Mouse (Mus musculus): ENCODE results near the gene Zfp784.
"Not testable (repeated sequence)": the region's sequence is repeated elsewhere in the genome, so short reads cannot be mapped to it uniquely, and the experiment has no call there.

Zfp784 gene

DNA sequence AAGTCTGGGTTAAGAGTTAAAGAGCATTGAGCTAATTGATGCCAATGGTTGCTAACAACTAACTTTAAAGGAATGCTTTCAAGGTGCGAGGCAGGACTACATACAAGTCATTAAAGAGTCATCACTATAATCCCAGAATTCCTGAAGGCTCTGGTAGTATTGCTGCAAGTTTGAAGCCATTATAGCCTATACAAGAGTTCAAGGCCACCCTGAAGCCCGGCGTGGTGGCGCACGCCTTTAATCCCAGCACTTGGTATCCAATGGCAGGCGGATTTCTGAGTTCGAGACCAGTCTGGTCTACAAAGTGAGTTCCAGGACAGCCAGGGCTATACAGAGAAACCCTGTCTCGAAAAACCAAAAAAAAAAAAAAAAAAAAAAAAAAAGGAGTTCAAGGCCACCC is 18.7 kb downstream of the Zfp784 start:
- not testable (repeated sequence) for DNase-seq

DNA sequence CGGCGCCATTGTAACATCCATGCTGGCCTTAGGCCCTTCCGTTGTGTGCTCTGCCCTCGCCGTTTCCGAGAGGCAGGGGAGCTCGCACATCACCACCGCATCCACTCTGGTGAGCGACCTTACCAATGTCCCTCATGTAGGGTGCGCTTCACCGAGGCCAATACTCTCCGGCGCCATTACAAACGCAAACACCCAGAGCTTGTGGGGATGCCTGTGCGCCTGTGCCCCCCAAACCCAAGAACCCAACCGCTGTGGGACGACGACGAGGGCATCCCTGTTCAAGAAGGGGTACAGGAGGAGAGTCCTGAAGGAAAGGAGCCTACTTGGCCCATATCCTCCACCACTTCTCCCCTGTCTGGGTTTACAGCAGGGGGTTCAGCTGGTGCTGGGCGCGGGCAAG is 20.3 kb downstream of the Zfp784 start:
- peak; percentile 45 for DNase-seq

DNA sequence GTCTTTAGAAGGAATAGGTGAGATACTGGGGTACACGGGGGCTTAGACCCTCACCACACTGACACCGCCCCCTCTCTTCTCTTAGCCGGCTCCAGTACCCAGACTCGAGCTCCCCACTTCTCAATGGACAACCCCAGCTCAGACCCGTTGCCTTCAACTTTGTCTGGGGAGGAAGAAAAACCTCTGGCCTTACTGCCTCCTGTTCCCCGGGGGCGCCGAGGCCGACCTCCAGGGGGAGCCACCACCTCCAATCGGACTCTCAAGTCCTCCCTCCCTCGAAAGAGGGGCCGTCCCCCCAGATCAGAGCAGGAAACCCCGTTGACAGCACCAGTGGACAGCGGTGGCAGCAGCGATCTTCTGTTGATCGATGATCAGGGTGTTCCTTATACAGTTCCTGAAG is 20.9 kb downstream of the Zfp784 start:
- DNase-seq: peak; percentile 58

DNA sequence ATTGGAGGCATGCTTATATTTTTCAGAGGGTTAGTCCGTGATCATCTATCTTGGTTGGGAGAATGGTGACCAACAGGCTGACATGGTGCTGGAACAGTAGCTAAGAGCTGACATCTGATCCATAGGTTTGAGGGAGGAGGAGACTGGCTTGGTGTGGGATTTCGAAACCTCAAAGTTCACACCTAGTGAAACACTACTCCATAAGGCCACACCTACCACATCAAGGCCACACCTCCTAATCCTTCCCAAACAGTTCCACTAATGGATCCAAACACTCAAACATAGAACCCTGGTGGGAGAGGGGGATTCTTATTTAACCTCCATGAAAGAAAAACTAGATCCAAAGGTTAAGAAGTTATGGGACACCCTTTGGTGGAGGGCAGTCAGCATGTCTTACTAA is 21.3 kb downstream of the Zfp784 start:
- no peak for DNase-seq

DNA sequence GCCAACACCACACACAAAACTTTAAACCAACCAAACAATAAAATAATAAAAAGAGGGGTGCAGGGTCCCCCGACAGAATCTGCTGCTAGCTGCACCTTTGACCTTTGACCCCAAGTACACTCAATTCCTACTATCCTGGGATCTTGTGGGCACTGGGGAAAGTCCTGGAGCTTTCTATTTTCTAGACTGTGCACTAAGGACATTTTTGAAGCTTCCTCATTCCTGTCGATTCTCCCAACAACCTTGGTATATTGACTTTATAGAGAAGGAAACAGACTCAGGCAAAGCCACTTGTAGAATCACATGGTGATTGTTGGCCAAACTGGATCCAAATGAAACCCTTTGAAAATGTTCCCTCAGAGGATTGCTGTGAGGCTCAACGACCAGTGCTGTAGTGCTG is 22.2 kb downstream of the Zfp784 start:
- no peak for DNase-seq

DNA sequence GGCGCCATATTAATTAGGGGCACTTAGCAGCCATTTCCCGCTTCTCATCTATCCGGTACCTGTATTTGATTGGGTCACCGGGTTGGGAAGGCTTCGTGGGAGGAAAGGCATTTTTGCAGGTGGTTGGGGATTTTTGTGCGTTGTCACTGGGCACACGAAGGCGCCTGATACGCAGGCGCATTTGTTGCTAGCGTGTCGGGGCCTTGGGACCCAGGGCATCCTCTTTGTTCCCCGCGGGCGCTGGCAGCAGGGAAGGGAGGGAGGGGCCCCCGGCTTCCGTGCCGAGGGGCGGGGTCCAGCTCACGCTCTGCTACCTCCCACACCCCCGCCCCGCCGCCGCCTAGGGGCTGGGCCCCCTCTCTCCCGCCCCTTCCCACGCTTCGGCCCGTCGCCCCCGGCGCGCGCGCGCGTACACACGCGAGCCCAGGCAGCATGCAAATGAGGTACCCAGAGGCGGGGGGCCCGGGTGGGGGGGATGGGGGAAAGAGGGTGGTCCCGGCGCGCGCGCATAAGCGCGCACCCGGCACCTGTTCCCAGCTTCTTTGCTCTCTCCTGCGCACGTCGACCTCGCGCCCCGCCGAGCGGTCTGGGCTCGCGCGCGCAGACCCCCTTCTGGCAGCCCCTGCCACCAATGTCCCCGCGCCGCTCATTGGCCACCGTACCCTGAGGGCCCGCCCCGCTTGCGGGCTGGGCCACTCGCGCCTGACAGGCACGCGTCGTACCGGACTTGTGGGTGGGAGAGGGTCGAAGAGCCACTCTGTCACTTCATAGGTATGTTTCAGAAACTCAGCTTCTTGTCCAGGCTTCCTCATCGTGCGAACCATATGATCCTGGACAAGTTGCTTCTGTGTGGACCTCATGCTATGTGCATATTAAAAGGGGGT is 22.9 kb downstream of the Zfp784 start, which contains the start of gene Gm44973:
Gm44973 (plus strand) TSS at position 379 of the 884 bp plus-strand sequence.
- DNase-seq: peak; percentile 88

DNA sequence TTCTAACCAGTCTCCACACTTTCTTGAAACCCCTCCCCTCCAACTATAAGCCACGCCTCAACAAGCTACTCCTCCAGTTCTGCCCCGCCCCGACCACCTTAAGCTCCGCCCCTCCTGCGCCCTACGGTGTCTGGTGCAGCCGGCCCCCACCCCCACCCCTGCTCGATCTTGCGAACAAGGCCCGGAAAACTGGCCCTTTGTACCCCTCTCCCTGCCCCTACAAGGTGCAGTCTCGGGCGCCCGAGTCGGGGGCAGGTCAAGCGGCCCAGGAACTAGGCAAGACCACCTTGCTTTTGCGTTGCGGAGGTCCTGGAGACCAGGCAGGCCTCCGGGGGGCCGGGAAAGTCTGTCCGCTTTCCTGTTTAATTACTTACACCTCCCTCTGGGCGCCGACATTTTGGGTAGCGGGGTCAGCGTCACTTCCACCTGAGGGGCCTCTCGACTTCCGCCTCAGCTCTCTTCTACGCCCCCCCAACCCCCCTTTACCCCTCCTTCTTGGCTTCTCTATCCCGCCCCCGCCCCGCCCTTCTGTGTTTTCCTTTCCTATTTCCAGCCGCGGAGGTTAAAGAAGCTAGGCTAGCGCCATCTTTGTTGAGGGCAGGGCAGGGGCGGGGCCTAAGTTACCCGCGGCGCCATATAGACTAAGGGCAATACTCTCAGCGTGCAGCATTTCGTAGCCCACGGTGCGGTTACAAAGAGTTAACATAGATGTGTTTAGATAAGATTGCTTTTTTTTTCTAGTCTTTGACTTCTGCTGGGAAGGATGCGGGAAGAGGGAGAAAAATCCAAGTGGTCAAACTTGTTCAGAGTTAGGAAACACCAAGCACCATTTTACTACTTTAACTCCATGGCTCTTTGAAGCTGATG is 23.8 kb downstream of the Zfp784 start, which contains the start of the genes Zfp524 and Fiz1:
Zfp524 (plus strand) TSS at position 165 of the 867 bp plus-strand sequence.
Fiz1 (minus strand) TSS at position 447 of the 867 bp plus-strand sequence.
- peak; percentile 94 for DNase-seq

DNA sequence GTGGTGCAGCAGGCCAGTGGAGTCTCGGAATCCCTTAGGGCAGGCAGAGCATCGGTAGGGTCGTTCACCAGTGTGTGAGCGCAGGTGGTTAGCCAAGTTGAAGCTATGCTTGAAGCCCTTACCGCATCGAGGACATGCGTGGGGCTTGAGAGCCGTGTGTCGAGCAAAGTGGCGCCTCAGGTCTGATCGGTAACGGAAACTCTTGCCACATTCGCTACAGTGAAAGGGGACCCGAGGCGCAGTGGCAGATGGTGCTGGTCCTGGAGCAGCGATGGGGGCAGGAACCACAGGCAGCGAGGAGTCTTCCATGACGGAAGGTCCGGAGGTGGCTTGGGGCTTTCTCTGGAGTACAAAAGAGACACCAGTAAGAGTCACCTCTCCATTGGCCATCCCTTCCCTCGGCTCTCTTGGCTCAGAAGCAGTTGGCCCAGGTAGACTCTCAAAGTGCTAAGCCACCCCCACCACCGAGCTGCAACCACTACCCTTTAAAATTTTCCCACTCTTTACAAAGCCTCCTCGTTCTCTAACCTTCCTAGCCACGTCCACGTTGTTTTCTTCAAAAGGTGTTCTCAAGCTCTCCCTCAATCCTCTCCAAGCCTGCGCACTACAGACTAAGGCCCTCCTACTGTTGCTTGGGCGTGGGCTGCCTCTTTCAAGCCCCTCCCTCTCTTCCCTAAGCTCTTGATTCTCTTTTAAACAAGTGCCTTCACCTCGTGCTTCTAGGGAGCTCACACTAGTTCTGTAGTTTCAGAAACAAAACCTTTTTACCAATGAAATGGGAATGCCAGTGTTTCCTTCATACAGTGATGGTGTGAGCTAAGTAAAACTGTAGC is 25.3 kb downstream of the Zfp784 start:
- DNase-seq: peak; percentile 28

DNA sequence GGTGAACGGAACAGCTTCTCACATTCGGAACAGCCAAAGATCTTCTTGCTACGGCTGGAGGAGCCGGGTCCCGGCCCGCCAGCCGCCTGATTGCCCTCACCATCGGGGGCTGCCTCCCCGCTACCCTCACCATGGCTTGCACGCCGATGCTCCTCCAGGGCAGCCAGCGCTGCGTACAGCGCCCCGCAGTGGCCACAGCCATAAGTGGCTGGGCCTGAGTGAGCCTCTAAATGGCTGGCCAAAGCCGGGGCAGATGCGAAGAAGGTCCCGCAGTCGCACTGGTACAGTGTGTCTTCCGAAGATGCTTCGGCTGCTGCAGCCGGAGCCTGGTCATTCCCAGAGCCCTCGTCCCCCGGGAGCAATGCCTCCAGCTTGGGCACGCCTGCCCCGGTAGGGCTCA is 30.0 kb downstream of the Zfp784 start:
- no peak for DNase-seq

DNA sequence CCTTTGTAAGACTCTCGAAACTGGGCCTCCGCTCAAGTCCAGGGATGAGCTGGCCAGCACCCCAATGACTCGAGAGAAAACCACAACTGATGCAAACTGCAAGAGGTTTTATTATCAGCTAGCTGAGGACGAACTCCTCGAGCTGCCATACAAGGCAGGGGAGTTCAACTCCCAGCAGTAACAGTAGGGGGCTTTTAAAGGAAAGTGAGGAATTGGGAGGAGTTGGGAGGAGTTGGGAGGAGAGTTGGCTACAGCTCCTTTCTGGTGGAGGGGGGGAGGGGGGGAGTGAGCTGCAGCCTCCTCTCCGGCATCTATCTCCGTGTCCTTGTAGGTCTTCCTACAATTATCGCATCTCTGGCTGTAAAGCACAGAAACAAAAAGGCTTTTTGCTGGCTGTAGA is 35.4 kb downstream of the Zfp784 start:
- not testable (repeated sequence) for DNase-seq

DNA sequence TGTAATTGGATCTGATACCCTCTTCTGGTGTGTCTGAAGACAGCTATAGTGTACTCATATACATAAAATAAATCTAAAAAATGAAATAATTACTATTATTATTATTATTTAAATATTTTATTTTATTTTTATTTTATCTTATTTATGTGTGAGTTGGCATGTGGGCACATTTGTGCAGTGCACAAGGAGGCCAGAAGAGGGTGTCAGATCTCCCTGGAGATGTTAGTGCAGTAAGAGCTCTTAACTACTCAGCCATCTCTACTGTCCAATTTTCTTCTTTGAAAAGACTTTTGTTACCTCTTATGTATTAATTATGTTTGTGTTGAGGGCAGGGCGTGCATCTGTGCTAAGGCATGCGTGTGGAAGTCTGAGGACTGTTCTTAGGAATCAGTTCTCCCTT is 38.4 kb downstream of the Zfp784 start:
- DNase-seq: no peak

DNA sequence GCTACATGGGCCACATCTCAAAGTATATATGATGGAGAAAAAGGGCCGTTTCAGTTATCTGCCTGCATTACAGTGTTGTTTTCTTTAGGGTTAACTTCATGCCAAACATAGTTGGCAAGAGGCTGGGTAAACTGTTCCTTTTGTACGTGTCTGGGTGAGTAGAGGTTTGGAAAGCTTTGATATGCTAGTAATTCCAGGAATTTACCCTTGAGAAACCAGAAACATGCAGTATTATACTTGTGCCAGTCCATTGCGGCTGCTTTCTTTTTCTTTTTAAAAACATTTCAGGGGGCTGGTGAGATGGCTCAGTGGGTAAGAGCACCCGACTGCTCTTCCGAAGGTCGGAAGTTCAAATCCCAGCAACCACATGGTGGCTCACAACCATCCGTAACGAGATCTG is 41.3 kb downstream of the Zfp784 start:
- no peak for DNase-seq

DNA sequence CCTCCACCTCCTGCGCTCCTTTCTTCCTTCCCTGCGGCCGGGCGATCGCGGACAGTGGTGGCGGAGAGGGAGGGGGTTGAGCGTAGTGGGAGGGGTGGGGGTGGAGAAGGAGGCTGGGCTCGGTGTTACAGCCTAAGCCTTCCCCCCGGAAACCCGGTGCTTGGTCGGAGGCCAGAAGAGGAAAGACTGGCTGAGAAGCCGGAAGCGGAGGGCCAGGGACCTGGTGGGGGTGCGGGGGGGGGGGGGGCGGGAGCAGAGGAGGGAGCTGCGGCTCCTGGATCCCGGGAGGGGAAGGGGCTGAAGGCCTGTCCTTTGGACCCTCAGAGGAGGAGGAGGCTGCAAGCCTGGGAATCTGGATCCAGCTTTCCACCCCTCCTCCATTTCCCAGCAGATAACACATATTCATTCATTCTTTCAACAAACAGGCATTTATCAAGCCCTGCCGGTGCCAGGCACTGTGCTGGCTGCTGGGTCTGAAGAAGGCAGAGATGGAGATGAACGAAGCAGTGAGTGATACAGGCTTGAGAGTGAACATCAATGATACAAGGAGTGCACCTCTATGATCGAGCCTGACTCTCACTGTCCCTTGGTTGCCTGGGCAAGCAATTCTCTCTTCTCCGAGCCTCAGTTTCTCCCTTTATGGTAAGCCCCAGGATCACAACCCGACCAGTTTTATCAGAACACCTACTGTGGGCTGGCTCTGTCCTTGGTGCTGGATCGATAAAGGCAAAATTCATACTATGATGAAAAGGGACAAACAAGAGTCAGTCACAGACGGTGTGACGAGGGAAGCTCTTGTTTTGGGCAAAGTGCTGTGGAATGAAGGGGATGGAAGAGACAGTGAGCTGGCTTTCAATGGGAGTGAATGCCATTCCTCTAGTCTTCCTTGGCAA is 42.0 kb downstream of the Zfp784 start, which contains the start of gene Zfp579:
Zfp579 (minus strand) TSS at position 156 of the 893 bp plus-strand sequence.
- DNase-seq: peak; percentile 93

DNA sequence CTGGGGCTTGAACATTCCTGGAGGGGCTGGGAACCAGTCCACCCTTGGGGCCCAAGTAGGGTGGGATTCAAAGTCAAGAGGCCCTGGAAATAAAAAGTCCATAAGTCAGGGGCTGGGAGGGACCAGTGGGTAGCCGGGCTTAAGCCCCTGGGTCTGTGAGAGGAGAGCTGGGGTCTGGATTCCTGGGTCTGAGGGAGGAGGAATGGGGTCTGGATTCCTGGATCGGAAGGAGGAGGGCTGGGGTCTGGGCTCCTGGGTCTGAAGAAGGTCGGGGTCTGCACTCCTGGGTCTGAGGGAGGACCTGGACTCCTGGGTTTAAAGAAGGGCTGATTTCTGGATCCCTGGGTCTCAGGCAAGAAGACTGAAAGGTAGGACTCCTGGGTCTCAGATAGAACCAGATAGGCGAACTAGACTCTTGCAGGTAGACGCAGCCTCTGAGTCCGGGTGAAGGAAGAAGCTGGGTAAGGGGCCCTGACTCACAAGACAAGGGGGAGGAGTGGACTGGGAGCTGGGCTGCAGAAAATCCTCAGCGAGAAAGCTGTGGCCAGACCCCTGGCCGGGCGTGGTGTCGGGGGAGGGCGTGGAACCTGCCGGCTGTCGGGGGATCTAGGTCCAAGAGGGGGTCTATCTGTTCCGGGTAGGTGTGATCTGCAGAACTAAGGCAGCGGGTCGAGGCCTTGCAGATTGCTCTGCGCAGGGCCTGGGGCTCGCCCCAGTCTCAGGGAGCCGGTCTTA is 42.8 kb downstream of the Zfp784 start:
- DNase-seq: peak; percentile 20

DNA sequence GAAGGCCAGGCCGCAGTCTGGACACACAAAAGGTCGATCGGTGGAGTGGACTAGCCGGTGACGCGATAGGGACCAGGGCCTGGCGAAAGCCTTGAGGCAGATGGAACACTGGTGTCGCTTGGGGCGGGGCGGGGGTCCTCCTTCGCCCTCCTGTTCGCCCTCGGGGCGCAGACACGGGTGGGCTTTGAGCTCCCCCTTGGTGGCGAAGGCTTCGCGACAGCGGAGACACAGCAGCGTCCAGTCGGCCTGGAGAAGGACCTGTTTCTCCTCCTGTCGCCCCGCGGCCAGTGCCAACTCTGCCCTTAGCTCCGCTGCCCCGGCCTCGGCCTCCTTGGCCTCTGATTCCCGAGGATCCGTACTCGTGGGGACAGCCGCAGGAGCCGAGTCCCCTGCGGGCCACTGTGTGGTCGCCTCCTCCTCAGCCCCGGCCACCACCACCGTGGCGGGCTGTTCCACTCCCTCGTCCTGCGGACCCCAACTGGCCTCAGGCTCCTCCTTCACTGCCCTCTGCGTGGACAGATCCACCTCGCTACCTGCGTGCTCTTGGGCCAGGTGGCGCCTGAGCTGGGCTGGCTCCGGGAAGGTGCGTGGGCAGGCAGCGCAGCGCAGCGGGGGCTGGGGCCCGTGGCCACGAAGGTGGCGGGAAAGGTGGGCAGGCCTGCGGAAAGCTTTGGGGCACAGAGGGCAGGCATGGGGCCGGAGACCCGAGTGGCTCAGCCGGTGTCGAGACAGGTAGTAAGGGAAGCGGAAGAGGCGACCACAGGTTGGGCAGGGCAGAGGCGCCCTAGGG is 44.1 kb downstream of the Zfp784 start:
- DNase-seq: peak; percentile 41

DNA sequence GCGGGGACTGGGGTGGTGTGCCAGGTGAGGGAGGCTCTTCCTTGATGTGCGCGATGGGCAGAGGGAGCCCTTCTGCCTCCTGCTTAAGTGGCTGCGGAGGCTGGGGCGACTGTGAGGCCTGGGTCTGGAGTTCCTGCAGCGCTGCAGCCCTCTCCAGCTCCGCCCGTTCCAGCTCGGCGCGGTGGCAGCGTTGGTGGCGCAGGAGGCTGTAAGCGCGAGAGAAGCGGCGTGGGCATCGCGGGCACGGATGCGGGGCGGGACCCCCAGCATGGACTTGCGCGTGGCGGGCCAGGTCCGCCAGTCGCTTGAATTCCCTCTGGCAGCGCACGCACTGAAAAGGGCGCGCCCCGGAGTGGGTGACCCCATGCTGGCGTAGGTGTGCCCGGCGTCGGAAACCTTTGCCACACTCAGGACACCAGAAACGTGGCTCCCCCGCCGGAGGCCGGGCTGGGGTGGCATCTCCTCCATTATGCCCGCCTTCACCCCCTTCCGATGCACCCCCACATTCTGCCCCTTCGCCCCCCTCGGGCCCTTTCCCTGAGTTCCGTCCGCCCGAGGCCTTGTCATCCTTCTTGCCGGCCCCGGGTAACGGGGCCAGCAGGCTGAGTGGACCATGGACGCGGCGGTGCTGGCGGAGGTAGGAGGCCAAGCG is 44.8 kb downstream of the Zfp784 start:
- peak; percentile 37 for DNase-seq

DNA sequence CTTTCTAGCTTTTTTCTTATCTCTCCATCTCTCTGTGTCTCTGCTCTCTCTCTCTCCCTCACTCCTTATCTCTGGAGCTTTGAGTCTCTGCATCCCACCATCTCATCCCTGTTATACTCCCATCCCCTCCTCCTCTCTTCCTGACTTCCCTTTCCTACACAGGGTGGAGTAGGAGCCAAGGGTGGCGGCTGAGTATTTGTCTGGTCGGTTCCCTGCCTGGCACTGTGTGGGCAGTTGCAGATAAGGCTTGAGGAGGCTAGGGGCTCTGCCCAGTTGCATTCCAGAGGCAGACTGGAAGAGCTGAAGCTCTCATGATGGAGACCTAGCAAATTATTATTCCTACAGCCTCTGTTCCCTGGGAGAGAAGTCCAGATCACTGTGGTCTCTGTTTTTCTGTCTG is 50.0 kb downstream of the Zfp784 start:
- DNase-seq: no peak
